Mouse (Mus musculus) lung, postnatal 36 days (tissue): ENCODE data around the gene Junb.

Experiments
- DNase-seq: peaks from one replicate; pipeline ENCODE4 v3.0.0; 2022; ENCODE audit warnings: mixed read lengths

Gene Junb

DNA sequence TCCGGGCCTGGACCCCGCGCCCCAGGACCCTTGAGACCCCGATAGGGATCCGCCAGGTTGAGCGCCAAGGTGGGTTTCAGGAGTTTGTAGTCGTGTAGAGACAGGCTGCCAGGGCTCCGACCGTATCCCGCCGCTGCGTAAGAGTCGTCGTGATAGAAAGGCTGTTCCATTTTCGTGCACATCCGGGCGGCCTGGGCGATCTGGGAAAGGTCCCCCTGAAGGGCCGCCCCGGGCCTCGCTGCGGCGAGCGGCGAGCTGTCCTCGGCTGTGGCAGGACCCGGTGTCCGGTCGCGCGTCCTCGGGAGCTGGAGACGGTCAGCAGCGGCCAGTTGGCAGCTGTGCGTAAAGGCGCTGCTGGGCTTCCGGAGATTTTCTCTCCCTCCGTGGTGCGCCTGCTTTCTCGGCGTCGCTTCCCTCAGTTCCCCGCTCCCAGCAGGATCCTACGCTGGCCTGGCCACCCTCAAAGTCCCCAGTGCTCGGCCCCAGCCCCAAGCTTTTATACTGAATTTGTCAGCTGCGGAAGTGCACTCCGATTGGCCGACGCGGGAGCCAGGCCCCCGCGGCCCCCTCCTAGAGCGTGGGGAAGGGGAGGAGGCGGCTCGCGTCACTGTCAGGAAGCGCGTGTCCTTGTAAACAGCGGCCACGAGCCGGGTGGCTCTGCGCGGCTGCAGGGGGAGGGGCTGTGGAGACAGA, at the start of gene Junb:
Gene Junb, minus strand, starts transcription at position 471 of the 693 bp plus-strand sequence.
- peak; percentile 98 for DNase-seq

DNA sequence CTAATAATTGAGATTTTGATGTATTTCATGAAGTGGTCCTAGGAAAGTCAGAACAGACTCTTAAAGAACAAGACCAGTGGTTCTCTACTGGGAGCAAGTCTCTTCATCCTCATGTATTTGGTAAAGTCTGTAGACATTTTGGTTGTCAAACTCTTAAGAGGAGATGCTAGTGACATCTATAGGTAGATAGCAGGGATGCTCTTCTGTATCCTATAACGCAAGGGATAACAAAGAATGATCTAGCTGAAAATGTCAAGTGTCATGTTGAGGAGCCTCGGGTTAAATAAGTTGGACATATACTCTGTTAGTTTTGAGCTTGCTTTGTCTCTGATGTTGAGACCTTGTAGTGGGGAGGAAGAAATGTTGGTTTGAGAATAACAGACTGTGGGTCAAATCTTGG, 49.4 kb upstream of the Junb start:
- no peak for DNase-seq

DNA sequence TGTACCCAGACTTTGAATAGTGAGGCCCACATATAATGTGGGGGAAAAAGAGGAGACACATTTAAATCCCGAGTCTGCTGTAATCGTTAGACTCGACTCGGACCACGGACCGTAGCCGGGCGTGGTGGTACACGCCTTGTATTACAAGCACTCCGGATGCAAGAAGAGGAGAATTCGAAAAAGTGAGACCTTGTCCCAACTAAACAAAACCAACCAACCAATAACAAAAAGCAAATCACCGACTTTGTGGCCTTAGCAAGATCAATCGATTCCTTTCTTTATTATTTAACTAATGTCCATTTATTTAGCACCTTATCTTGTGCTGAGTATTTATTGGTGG, 49.0 kb upstream of the Junb start:
- DNase-seq: peak; percentile 19

DNA sequence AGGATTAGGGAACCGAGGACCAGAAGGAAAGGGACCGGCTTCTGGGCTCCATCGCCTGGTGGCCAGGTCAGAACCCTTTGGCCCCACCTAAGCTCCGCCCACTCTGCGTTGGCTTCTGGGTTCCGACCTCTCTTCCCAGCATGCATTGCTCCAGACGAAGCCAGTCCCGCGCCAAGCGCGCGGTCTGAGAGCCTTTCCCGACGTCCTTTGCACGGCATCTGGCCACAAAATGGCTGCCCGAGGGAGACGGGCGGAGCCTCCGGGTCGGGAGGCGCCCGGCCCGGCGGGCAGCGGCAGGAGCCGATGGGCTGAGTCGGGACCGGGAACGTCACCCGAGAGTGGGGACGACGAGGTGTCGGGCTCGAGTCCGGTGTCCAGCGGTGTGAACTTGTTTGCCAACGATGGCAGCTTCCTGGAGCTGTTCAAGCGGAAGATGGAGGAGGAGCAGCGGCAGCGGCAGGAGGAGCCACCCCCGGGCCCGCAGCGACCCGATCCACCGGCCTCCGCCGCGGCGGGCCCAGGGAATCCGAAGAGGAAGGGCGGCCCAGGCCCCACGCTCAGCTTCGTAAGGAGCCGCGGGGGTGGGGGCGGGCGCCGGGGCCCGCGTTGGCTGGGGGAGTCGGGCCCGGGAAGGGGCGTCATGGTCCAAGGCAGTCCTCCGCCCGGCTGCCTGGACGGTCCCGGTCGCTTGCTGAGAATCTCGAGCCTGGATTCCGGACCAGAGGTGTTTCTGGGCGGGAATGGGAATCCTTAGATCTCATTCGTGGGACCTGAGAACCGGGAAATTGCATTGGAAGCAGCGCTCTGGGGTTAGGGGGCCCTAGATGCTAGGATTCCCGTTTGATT, 48.4 kb upstream of the Junb start, which contains the start of gene Trir:
Gene Trir, plus strand, starts transcription at position 154 of the 846 bp plus-strand sequence.
- peak; percentile 99 for DNase-seq

DNA sequence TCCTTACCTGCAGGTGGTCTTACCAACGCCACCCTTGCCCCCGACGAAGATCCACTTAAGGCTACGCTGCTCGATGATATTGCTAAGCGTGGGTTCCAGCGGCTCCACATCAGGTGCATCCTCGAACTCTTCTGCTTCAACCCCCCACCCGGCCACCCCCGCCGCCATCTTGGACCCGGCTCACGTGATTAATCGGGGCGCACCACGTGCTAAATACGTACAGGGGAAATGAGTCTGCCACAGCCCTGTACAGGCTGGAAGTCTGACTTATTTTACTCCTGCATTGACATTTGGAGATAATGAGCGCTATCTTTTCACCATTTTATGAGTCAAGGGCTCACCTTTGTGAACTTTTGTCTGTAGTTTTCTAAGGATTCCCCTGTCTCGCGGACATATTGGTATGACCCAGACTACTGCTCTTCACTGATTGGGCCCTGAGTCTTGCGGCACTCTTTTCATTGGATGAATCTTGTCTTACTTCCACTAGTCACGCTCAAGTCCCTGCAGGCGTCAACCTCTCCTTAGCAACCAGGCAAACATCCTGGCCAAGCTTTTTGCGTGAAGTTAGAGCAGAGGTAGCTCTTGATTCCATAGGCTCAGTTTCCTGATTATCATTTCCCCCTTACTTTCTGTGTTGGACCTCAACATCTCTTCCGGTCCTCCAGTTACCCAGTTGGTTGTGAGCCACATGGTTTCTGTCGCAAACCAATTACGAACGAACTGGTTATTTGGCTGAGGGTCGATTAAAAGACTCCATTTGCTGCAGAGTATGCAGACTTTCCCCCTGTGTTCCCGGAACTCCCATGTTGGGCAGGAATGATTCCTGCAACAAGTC, 46.8 kb upstream of the Junb start, which contains the start of gene Asna1:
Gene Asna1, minus strand, starts transcription at position 184 of the 835 bp plus-strand sequence.
- DNase-seq: peak; percentile 95

DNA sequence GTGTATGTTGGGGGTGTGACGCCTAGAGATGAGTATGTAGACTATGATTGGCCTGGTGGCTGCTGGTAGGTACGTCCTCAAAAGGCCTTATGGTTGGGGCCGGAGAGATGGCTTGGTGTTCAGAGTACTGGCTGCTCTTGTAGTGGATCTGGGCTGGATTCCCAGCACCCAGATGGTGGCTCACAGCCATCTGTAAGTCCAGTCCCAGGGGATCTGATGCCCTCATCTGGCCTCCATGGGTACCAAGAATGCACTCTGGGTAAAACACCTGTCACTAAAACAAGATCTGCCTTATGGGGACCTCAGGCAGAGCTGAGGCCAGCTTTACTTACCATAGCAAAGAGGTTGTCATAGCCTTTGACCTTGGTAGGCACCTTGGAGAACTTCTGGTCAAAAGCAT, 45.3 kb upstream of the Junb start:
- DNase-seq: no peak

DNA sequence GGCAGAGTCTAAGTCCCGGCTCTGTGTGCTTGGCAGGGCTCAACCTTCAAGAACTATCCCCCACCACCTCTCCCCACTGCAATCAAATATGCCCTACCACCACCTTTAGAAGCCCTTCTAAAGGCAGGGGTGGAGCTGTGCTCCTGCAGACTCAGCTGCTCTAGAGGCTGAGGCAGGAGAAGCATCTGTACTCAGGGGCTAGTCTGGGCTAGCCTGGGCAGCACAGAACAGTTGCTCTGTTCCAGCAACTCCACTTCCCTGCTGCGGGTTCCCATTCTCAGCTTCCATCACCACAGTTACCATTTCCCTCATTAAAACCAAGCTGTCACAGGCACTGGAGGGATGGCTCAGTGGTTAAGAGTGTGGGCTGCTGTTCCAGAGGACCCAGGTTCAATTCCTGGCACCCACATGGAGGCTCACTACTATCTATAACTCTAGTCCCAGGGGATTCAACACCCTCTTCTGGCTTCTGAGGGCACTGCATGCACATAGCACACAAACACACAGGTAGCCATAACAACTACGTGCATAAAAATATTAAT, 43.1 kb upstream of the Junb start:
- no peak for DNase-seq

DNA sequence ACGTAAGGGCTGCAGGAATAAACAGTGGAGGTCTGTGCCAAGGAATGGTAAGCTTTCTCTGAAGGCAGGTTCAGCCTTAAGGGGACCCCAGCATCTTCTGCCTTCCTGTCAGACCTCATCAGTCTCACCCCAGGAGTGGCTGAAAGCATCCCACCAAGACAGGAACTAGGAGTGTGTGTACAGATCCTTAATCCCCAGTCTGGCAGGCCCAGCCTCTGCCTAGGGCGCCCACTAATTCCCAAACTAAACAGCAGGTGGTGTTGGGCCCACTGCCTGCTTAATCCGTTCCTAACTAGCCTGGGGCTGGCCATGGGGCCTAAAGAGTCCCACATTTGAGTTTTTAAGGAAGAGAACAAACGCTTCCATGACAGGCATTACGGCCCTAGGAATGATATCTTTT, 38.7 kb upstream of the Junb start:
- DNase-seq: no peak

DNA sequence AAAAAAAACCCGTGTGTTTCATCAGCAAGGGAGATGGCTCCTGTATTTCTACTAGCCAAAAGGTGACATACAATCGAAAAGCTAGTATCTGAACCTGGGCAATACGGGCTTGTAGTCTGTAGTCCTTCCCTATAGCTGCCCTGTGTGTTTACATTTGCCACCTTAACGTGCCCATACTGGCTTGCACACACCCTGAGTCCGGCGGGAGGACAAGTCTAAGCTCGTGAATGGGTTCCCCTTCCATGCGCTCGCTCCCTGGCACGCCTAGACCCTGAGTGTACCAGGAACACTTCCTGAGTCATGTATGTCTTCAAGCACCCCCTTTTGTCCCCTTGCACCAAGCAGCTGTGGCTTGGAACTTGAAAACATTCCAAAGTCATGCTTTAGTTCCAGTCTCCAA, 38.2 kb upstream of the Junb start:
- DNase-seq: no peak

DNA sequence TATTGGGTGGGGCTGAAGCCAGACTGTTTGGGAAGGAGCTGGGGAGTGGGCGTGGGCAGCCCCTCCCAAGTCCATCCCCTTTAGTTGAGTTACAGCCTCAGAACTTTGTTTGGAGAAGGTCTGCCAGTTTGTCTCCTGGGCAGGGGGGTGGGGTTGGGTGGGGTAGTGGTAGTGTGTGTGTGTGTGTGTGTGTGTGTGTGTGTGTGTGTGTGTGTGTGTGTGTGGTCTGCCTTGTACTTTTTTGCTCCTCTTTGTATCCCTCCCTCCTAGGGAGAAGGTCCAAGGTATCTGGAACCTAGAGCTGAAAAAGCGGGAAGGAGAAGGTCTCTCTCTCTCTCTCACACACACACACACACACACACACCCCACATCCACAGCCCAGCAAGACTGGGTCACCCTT, 35.9 kb upstream of the Junb start, which contains the start of gene Best2:
Gene Best2, minus strand, starts transcription at position 101 of the 400 bp plus-strand sequence.
- no peak for DNase-seq

DNA sequence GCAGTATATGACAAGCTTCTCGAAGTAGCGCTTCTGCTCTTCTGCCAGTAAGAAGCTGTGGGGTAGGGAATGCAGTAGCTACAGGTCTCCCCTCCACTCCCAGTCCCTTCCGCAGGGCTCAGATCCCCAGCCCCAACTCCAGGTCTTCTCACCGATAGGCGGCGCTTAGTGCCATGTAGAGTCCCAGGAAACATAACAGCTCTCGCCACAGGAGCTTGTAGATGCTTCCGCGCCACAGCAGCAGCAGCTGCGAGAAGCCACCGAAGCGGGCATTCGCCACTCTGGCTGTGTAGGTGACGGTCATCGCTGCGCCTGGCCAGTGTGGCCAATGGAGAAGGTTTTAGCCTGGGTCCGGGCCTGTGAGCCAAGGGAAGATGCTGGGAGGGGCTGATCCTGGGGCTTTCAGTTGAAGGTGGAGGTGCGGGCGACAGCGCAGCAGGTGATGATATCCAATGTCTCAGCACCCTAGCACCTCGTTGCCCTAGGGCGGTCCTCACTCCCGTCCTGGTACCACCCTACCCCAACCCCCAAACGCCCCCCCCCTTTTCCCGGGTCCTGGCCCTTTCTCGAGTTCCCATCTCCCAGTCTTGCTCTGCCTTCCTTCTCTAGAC, 34.8 kb upstream of the Junb start:
- DNase-seq: peak; percentile 89

DNA sequence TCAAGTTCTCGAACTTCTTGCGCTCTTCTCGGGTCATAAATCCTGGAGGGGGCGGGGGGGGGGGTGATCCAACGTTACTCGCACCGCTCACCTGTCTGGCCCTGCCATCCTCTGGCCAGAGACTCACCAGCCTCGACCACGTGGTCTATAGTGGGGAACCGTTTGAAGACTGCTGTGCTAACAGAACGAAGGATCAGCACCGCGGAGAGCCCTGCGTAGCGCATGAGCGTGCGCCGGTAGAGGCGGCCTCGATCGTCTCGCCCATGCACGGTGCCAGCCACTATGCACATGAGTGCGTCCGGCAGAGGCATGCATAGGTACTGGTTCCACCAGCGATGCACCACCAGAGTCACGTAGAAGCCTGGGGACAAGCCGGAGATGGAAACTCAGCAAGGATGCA, 32.7 kb upstream of the Junb start:
- DNase-seq: no peak

DNA sequence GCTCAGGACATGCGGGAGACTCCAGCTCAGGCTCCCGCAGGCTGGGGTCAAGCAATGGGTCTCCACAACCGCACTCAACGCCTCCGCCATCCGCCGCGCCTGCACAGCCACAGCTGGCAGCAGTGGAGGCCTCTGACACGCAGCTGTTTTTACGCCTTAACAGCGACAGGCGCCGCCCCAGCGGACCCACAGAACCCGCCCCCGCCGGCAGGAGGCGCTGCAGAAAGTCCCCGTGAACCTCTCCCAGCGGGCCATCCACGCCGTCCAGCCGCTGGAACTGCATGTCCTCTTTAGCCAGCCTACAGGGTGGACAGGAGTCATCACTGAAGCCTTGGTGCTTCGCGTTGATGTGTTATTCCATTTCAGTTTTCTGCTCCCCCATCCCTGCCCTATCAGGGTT, 29.2 kb upstream of the Junb start:
- peak; percentile 62 for DNase-seq

DNA sequence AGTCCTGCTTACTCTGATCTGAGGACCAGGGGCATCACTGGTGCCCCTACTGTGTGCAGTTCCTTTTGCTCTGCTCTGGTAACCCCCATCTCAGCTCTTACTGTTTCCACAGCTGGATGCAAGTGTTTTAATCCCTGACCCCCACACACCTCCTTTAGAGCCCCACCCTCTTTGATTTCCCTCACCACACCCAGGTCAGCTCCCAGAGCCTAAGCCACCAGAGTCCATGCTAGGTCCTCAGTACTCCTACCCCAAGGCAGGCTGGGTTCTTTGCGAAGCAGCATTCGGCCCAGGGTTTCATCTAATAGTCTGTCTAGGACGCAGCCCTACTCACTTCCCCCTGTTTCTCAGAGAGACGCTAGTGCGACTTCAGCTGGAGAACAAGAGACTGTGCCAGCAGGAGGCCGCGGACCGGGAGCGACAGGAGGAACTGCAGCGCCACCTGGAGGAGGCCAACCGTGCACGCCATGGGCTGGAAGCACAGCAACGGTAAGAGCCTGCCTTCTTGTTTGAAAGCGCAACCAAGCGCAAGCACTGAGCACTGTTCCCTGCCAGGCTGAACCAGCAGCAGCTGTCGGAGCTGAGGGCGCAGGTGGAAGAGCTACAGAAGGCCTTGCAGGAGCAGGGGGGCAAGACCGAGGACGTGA, 19.3 kb upstream of the Junb start:
- peak; percentile 96 for DNase-seq

DNA sequence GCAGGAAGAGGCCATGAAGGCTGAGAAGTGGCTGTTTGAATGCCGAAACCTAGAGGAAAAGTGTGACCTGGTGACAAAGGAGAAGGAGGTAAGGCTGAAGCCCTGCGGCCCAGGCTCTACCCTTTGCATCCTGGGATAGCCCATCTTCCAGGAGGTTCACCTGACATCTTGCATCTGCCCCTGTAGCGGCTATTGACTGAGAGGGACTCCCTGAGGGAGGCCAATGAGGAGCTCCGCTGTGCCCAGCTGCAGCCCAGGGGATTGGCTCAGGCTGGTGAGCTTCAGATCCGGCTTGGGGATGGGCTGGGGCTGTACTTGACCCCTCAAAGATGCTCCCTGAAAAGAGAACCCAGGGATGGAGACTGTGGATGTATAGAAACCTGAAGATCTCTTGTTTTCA, 18.5 kb upstream of the Junb start:
- DNase-seq: no peak

DNA sequence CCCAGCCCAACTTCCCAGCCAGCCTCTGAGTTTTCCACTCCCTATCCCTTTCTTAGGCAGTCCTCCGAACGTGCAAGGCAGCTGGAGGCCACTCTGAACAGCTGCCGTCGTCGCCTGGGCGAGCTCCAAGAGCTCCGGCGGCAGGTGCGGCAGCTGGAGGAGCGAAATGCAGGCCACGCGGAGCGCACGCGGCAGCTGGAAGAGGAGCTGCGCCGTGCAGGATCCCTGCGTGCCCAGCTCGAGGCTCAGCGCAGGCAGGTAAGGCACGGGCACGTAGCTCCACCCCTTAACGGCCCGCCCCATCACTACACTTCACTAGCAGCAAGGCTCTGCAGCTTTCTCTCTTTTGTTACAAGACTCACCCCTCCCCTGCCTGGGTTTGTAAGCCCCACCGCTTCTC, 17.2 kb upstream of the Junb start:
- no peak for DNase-seq

DNA sequence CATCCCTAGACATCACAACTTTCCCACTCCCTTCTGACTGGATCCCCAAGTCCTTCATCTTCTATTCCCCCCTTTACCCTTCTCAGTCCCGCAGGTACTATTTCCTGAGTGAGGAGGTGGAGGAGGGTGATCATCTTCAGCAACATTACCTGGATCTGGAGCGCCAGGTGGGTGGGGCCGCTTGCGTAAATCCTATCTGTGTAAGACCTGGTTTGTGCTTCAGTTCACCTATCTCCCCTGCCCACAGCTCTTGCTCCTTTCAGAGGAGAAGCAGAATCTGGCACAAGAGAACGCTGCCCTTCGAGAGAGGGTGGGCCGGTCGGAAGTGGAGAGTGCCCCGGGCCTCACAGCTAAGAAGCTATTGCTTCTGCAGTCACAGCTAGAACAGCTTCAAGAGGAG, 15.9 kb upstream of the Junb start:
- DNase-seq: no peak

DNA sequence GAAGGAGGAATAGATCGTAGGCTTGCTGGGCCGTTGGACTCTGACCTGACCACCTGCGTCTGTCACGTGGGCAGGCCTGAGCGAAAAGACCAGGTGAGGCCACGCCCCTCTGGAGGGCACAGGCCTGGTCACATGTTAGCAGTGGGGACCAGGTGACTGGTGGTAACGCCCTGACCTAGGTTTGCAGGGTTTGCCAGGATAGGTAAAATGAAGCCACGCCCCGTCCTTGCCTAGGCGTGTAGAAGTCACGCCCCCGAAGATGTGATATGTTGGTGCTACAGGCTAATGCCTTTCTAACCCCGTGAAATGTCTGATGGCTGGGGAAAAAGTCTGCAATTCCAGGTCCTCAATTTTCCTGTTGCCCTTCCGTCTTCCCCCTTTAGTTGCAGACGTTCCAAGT, 12.3 kb upstream of the Junb start:
- peak; percentile 94 for DNase-seq

DNA sequence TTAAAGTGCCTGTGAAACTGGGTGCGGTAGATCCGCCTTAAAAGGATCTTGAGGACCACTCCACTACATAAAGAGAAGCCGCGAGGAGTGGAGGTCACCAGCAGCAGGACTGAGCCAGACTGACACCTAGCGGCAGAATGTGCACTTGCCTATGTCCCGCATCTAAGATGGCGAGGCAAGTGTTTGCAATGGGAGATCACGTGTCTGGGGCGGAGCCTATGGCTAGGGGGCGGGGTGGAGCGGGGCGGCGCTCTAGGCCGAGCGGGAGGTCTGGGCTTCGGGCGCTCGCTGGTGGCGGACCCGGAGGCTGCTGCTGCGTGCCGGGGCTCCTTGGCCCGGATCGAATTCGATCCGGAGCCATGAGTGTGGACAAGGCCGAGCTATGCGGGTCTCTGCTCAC, 11.8 kb upstream of the Junb start, which contains the start of gene Hook2:
Gene Hook2, plus strand, starts transcription at position 255 of the 400 bp plus-strand sequence.
- DNase-seq: peak; percentile 99

DNA sequence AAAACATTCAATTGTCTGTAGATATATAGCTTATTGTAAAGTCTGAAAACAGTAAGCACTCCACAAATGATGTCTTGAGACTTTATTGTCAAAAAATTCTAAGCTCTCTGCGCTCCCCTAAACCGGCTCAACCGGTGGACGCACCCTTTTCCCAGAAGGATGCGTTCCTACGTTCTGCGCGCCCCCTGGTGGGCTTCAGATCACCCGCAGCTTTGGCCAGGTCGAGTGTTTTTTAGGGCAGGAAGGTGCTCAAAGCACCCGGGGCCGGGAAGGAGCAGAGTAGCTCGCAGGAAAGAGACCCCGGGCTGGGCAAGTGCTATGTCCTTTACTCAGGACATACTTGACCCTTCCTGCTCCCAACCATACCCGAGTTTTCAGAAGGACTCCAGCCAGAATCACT, 11.3 kb upstream of the Junb start:
- peak; percentile 98 for DNase-seq

DNA sequence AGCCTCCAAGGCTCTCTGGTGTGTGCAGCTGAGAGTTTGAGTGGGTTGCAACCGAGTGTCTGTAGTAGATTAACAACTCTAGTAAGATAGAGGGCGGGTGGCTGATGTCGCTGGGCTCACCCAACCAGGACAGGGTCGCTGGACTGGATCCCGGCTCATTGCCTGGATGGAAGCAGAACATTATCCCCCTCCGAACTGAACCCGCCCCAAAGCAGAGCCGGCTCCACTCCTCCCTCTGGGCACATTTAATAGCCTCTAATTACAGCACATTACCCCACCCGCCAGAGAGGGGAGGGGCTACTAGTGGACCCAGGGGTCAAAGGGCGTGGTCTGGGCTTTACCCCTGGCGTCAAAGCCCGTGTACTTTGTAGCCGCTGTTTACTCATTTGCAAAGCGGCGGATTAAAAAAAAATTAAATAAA, 10.8 kb upstream of the Junb start:
- peak; percentile 78 for DNase-seq

DNA sequence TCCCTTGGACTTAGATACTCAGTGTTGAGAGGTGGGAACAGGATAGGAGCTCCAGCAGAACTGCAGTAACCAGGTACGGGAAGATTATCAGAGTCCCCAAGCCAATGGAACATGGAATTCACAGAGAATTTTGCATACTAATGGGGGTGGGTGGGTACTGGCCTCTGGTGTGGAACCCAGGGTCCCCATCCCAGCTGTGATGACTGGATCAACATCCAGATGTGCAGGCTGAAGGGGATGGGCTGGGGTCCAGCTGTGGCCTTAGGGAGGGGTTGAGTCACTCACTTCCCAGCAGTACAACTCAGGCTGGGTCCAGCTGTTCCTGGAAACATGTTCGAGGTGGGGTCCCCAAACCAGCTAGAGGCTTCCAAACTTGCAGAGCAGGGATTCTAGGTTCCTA, 9.4 kb upstream of the Junb start:
- no peak for DNase-seq
